Mouse (Mus musculus) olfactory bulb, adult 2 months (tissue): ENCODE measurements at regions not wholly inside any gene's neighbourhood (a gene's known extent, or its start where the extent isn't known, plus 50 kb on each side); places are given as distances from the start of the nearest gene placed in this dataset.

ENCODE experiments used
- H3K27ac ChIP-seq: fragments of 200-500 bp; 2 replicates; pipeline ENCODE4 v1.5.1; 2012; ENCODE audit warnings: low read depth, low read length; ENCODE audit not compliant: insufficient read depth
- H3K4me1 ChIP-seq: fragments of 200-500 bp; 2 replicates; pipeline ENCODE4 v1.6.1; 2012; ENCODE audit warnings: low read length; ENCODE audit not compliant: control insufficient read depth, insufficient read depth
- H3K4me3 ChIP-seq: fragments of 200-500 bp; 2 replicates; pipeline ENCODE4 v1.5.1; 2012; ENCODE audit warnings: mild to moderate bottlenecking, low read depth, low read length, moderate library complexity; ENCODE audit not compliant: insufficient read depth
- CTCF ChIP-seq: fragments of 200-500 bp; IDR thresholded peaks from 2 replicates; pipeline ENCODE4 v1.5.1; 2012; ENCODE audit warnings: low read depth, mild to moderate bottlenecking, low read length, moderate library complexity; ENCODE audit not compliant: insufficient read depth
- POLR2A ChIP-seq: fragments of 200-500 bp; IDR thresholded peaks from 2 replicates; pipeline ENCODE4 v1.6.1; 2012; ENCODE audit warnings: mild to moderate bottlenecking, low read depth, low read length, moderate library complexity; ENCODE audit not compliant: insufficient read depth
- WGBS: fragments of 180-500 bp; shearing (Covaris S2); methylation state at CpG from one replicate; pipeline ENCODE4 v1.1.7; 2018; 5-methylcytosine and 5-hydroxymethylcytosine counted together

- TF ChIP-seq CTCF = no peak
- no peak for TF ChIP-seq POLR2A
- 81% methylated on average over 1 of the region's 1 CpGs for WGBS
- no peak overlapping the region for H3K4me3 ChIP-seq
Observed at GRCm38 (mm10) chr11:19392190-19392589, 373.4 kb upstream of the Meis1 start.

GRCm38 (mm10) chr11:19394372-19394771 is 375.6 kb upstream of the Meis1 start:
- Histone ChIP-seq H3K27ac (no peak overlapping the region), H3K4me1 (no peaks in the 10 kb centered on the region), H3K4me3 (no peak overlapping the region)
- no peak for TF ChIP-seq CTCF
- TF ChIP-seq POLR2A = no peak

More at GRCm38 (mm10) chr11:19392190-19392589, 373.4 kb upstream of the Meis1 start:
- Histone ChIP-seq H3K27ac (no peak overlapping the region), H3K4me1 (no peaks in the 10 kb centered on the region)

GRCm38 (mm10) chr11:19400396-19400795 is 381.6 kb upstream of the Meis1 start:
- Histone ChIP-seq H3K4me1 (no peaks in the 10 kb centered on the region), H3K4me3 (no peak overlapping the region), H3K27ac (no peak overlapping the region)
- WGBS = 89% methylated on average over 7 of the region's 7 CpGs
- no peak for TF ChIP-seq POLR2A

- H3K4me1 ChIP-seq = peaks cover 4% of the 10 kb centered on the region; the same call in 1 of the 2 replicates
- H3K4me3 ChIP-seq = no peak overlapping the region
- no peak overlapping the region for H3K27ac ChIP-seq
- TF ChIP-seq POLR2A = no peak
- TF ChIP-seq CTCF = no peak
- WGBS = 67% methylated on average over 2 of the region's 2 CpGs
Observed at GRCm38 (mm10) chr11:19420143-19420542, 401.4 kb upstream of the Meis1 start.

- no peak overlapping the region for H3K27ac ChIP-seq
- TF ChIP-seq CTCF (no peak), POLR2A (no peak)
- H3K4me3 ChIP-seq = no peak overlapping the region
- peaks cover 4% of the 10 kb centered on the region; the same call in 1 of the 2 replicates for H3K4me1 ChIP-seq
Observed at GRCm38 (mm10) chr11:19423268-19423667, 404.5 kb upstream of the Meis1 start.

- H3K4me1 ChIP-seq = peaks cover 4% of the 10 kb centered on the region; the same call in 1 of the 2 replicates
- H3K4me3 ChIP-seq = no peak overlapping the region
- 66% methylated on average over 20 of the region's 20 CpGs for WGBS
- no peak for TF ChIP-seq CTCF
- TF ChIP-seq POLR2A = no peak
- H3K27ac ChIP-seq = no peak overlapping the region
Observed at GRCm38 (mm10) chr11:19423841-19424815, 405.3 kb upstream of the Meis1 start.

- H3K27ac ChIP-seq = no peak overlapping the region
- 95% methylated on average over 1 of the region's 1 CpGs for WGBS
- no peak for TF ChIP-seq CTCF
- TF ChIP-seq POLR2A = no peak
- peaks cover 4% of the 10 kb centered on the region; the same call in 1 of the 2 replicates for H3K4me1 ChIP-seq
- H3K4me3 ChIP-seq = no peak overlapping the region
Observed at GRCm38 (mm10) chr11:19427559-19427958, 408.8 kb upstream of the Meis1 start.

- H3K4me1 ChIP-seq = no peaks in the 10 kb centered on the region
- TF ChIP-seq POLR2A (no peak), CTCF (no peak)
- no peak overlapping the region for H3K4me3 ChIP-seq
- 84% methylated on average over 13 of the region's 13 CpGs for WGBS
- no peak overlapping the region for H3K27ac ChIP-seq
Observed at GRCm38 (mm10) chr11:19433680-19434619, 415.2 kb upstream of the Meis1 start.
